Mouse (Mus musculus): ENCODE results near the gene Esp36.
"Not testable (repeated sequence)": the region's sequence is repeated elsewhere in the genome, so short reads cannot be mapped to it uniquely, and the experiment has no call there.

Esp36 gene

DNA sequence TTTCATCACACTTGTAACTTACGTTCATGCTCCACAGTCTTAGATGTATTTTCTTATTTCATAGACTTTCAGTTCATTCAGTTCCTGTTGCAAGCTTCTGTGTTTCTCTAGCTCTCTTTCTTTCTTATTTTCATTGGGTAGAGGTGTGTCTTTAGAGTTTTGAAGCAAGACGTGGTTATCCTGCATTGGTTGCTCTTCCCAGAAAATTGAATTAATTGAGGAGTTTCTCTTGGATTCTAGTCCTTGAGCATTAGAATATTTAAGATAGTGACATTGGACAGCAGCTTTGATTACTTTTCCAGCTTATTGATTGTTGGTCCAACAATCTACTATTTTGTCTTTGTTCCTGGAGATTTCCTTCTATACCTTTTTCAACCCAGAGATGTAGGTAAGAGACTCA, at the start of gene Esp36:
Gene Esp36, minus strand, starts transcription at position 101 of the 400 bp plus-strand sequence.
- in situ Hi-C loops (cut with MboI; ENCODE audit: low sequenced_read_pairs), result no loop called here

DNA sequence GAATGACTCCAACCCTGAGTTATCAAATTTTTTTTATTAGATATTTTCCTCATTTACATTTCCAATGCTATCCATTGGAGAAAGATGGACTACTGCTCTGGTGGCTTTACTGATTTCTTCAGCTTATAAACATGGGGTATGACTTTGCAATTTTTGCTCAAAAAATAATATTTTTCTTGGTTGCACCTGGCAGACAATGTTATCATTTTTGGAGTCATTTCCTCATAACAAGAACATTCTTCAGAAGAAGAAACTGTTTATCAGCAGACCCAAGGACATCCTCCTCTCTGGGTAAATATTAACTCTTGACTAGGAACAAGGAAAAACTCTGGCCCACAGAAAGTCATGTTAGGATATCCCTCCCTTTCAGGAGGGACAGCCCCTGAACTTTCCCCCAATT, 36.2 kb upstream of the Esp36 start:
- in situ Hi-C loops (cut with MboI; ENCODE audit: low sequenced_read_pairs), result not testable (repeated sequence)

DNA sequence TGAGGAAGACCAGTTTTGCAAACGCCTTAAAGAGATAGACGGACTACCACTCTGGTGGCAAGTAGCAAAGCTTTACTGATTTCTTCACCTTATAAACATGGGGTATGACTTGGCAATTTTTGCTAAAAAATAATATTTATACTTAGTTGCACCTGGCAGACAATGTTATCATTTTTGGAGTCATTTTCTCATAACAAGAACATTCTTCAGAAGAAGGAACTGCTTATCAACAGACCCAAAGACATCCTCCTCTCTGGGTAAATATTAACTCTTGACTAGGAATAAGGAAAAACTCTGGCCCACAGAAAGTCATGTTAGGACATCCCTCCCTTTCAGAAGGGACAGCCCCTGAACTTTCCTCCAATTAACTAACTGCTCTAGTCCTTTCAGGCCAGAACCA, 30.7 kb upstream of the Esp36 start:
- in situ Hi-C loops (cut with MboI; ENCODE audit: low sequenced_read_pairs), result no loop called here

DNA sequence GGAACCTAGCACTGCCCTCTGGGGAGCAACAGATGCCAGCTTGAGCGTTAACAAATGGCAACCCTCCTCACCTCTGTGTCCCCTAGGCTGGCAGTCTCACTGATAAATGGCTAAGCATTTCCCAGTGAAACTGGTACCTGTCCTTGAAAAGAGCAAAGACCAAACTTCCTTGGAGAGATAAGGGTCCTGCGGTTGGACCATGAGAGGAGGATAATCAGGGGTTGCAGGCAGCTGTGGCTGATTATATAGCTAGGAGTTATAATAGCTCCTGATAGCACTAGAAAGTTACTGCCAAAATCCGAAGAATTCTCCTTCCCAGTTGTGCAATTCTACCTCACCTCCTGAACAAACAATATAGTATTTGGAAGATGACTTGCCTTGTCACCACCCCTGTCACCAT, 13.8 kb downstream of the Esp36 start:
- in situ Hi-C loops (cut with MboI; ENCODE audit: low sequenced_read_pairs), result no loop called here

DNA sequence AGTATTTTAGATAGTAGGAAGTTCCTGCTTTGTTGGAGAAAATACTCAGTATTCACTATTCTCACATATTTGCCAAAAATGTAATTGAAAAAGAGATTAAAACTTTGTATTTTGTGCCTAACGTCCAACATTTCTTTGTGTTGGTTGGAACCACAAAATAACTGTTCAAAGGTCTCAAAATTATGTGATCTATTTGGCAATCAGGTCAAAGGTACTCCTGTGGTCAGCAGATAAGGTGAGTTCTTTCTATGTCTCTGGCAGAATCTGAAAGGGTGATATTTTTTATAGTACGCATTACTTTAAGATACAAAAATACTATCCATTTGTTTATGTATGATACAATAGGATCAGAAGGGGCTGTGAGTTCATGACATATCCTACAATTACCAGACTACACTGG, 28.2 kb downstream of the Esp36 start:
- in situ Hi-C loops (cut with MboI; ENCODE audit: low sequenced_read_pairs), result no loop called here
